Mouse (Mus musculus): ENCODE results near the gene Spata2l.

The Spata2l gene

GRCm38 (mm10) chr8:123202288-123202687, 33.7 kb downstream of the Spata2l start:
- DNase-seq (ENCODE audit: low read depth, low spot score), result peak; percentile 70

- no peak for DNase-seq (ENCODE audit: low read depth, low spot score)
Measured at GRCm38 (mm10) chr8:123199864-123200263, 36.2 kb downstream of the Spata2l start.

- peak; percentile 62 for DNase-seq (ENCODE audit: low read depth, low spot score)
Measured at GRCm38 (mm10) chr8:123197016-123197415, 39.0 kb downstream of the Spata2l start.

GRCm38 (mm10) chr8:123193771-123194170, 42.3 kb downstream of the Spata2l start:
- DNase-seq (ENCODE audit: low read depth, low spot score), result no peak

GRCm38 (mm10) chr8:123191908-123192307, 44.1 kb downstream of the Spata2l start:
- no peak for DNase-seq (ENCODE audit: low read depth, low spot score)

GRCm38 (mm10) chr8:123190678-123191077, 45.4 kb downstream of the Spata2l start:
- DNase-seq (ENCODE audit: low read depth, low spot score), result no peak

GRCm38 (mm10) chr8:123188841-123189240, 47.2 kb downstream of the Spata2l start:
- no peak for DNase-seq (ENCODE audit: low read depth, low spot score)

GRCm38 (mm10) chr8:123188006-123188405, 48.0 kb downstream of the Spata2l start:
- no peak for DNase-seq (ENCODE audit: low read depth, low spot score)

GRCm38 (mm10) chr8:123185566-123186409, 50.2 kb downstream of the Spata2l start, which contains the start of gene Dpep1:
Gene Dpep1, plus strand, starts transcription at chr8:123186242.
- no peak for DNase-seq (ENCODE audit: low read depth, low spot score)

- no peak for DNase-seq (ENCODE audit: low read depth, low spot score)
Measured at GRCm38 (mm10) chr8:123181391-123181790, 54.6 kb downstream of the Spata2l start.
